Mouse (Mus musculus) MEL (cell line): ENCODE measurements around the gene Bmpr1b. TPM values are rescaled to one million over a fixed set of nuclear protein-coding genes. Genes with fewer than 3 reads are reported as not detected.

ENCODE experiments used
- DNase-seq: peaks from one replicate; pipeline ENCODE4 v3.0.0; 2011; ENCODE audit warnings: low read depth, low spot score
- H3K27ac ChIP-seq: 2 replicates; pipeline ENCODE4 v1.5.1; 2012; ENCODE audit warnings: low read depth, mild to moderate bottlenecking, control low read depth, low read length, moderate library complexity; ENCODE audit not compliant: control insufficient read depth
- H3K27me3 ChIP-seq, 2 experiments: fragments of 150-350 bp in 1 of 2; sonication (generic) in 1 of 2; 2 replicates each; pipeline ENCODE4 v1.6.1; 2012; ENCODE audit warnings: low read length in 2 of 2, mild to moderate bottlenecking in 2 of 2, improper control_type of control experiment in 1 of 2, moderate library complexity in 1 of 2; ENCODE audit not compliant: insufficient read depth in 2 of 2, control insufficient read depth in 1 of 2
- H3K36me3 ChIP-seq, 2 experiments: 2 replicates each; pipeline ENCODE4 v1.6.1; 2012 to 2014; ENCODE audit warnings: low read length in 2 of 2, improper control_type of control experiment in 1 of 2, inconsistent platforms in 1 of 2, mild to moderate bottlenecking in 1 of 2; ENCODE audit not compliant: insufficient read depth in 2 of 2, control insufficient read depth in 1 of 2
- H3K4me1 ChIP-seq, 2 experiments: fragments of 150-350 bp in 1 of 2; sonication (generic) in 1 of 2; 2 replicates each; pipeline ENCODE4 v1.6.1; 2012; ENCODE audit warnings: low read length in 2 of 2, improper control_type of control experiment in 1 of 2, mild to moderate bottlenecking in 1 of 2; ENCODE audit not compliant: insufficient read depth in 2 of 2, control insufficient read depth in 1 of 2
- H3K4me3 ChIP-seq, 2 experiments: fragments of 150-350 bp in 1 of 2; sonication (generic) in 1 of 2; 2 replicates each; pipeline ENCODE4 v1.5.1; 2012; ENCODE audit warnings: low read depth in 2 of 2, low read length in 2 of 2, mild to moderate bottlenecking in 2 of 2, moderate library complexity in 2 of 2, control low read depth in 1 of 2, improper control_type of control experiment in 1 of 2; ENCODE audit not compliant: control insufficient read depth in 1 of 2, insufficient read depth in 1 of 2
- H3K79me2 ChIP-seq: 2 replicates; pipeline ENCODE4 v1.6.1; 2012; ENCODE audit warnings: mild to moderate bottlenecking, low read length, moderate library complexity; ENCODE audit not compliant: control insufficient read depth, poor library complexity, insufficient read depth
- H3K9ac ChIP-seq: 2 replicates; pipeline ENCODE4 v1.6.1; 2012; ENCODE audit warnings: low read depth, mild to moderate bottlenecking, control low read depth, low read length, moderate library complexity; ENCODE audit not compliant: control insufficient read depth, poor library complexity, severe bottlenecking
- H3K9me3 ChIP-seq: fragments of 150-350 bp; sonication (generic); replicated peaks from 2 replicates; pipeline ENCODE4 v1.6.1; 2012; ENCODE audit warnings: mild to moderate bottlenecking, low read length, improper control_type of control experiment, moderate library complexity; ENCODE audit not compliant: insufficient read depth
- CHD1 ChIP-seq: IDR thresholded peaks from 2 replicates; pipeline ENCODE4 v1.6.1; 2012; ENCODE audit warnings: low read depth, mild to moderate bottlenecking, inconsistent platforms, low read length, improper control_type of control experiment
- CHD2 ChIP-seq: IDR thresholded peaks from 2 replicates; pipeline ENCODE4 v1.6.1; 2011; ENCODE audit warnings: low read length, improper control_type of control experiment
- CTCF ChIP-seq, 3 experiments: IDR thresholded peaks in 2 of 3; conservative IDR thresholded peaks in 1 of 3; 2 replicates each; pipeline ENCODE4 v1.5.1; 2011 to 2012; ENCODE audit warnings: low read length in 3 of 3, low read depth in 2 of 3, mild to moderate bottlenecking in 2 of 3, improper control_type of control experiment in 1 of 3, inconsistent platforms in 1 of 3, mixed read lengths in 1 of 3, moderate library complexity in 1 of 3; ENCODE audit not compliant: control insufficient read depth in 1 of 3, insufficient read depth in 1 of 3, poor library complexity in 1 of 3, severe bottlenecking in 1 of 3
- ELF1 ChIP-seq: IDR thresholded peaks from 2 replicates; pipeline ENCODE4 v1.6.1; 2014; ENCODE audit warnings: low read depth, mild to moderate bottlenecking, inconsistent platforms, low read length, improper control_type of control experiment, moderate library complexity
- ETS1 ChIP-seq: IDR thresholded peaks from 2 replicates; pipeline ENCODE4 v1.6.1; 2012; ENCODE audit warnings: low read depth, mild to moderate bottlenecking, inconsistent platforms, low read length, improper control_type of control experiment, moderate library complexity
- GABPA ChIP-seq: IDR thresholded peaks from 2 replicates; pipeline ENCODE4 v1.6.1; 2012; ENCODE audit warnings: low read depth, mild to moderate bottlenecking, inconsistent platforms, low read length, improper control_type of control experiment, moderate library complexity
- JUND ChIP-seq: IDR thresholded peaks from 2 replicates; pipeline ENCODE4 v1.6.1; 2011; ENCODE audit warnings: low read depth, mild to moderate bottlenecking, improper control_type of control experiment, low read length
- MAFK ChIP-seq: IDR thresholded peaks from 2 replicates; pipeline ENCODE4 v1.6.1; 2011; ENCODE audit warnings: low read depth, mild to moderate bottlenecking, low read length, improper control_type of control experiment, borderline replicate concordance
- MAX ChIP-seq: IDR thresholded peaks from 2 replicates; pipeline ENCODE4 v1.6.1; 2011; ENCODE audit warnings: low read length, improper control_type of control experiment
- MAZ ChIP-seq: IDR thresholded peaks from 2 replicates; pipeline ENCODE4 v1.6.1; 2012; ENCODE audit warnings: low read depth, mild to moderate bottlenecking, inconsistent platforms, low read length, improper control_type of control experiment
- MEF2A ChIP-seq: IDR thresholded peaks from 2 replicates; pipeline ENCODE4 v1.6.1; 2014; ENCODE audit warnings: low read depth, mild to moderate bottlenecking, inconsistent platforms, low read length, improper control_type of control experiment; ENCODE audit not compliant: poor library complexity, insufficient replicate concordance, severe bottlenecking; ENCODE audit errors: extremely low read depth
- MXI1 ChIP-seq: IDR thresholded peaks from 2 replicates; pipeline ENCODE4 v1.6.1; 2011; ENCODE audit warnings: mild to moderate bottlenecking, low read depth, low read length, improper control_type of control experiment
- NRF1 ChIP-seq: IDR thresholded peaks from 2 replicates; pipeline ENCODE4 v1.6.1; 2014; ENCODE audit warnings: low read depth, mild to moderate bottlenecking, inconsistent platforms, low read length, improper control_type of control experiment, moderate library complexity; ENCODE audit not compliant: poor library complexity, insufficient read depth, severe bottlenecking
- POLR2AphosphoS5 ChIP-seq: IDR thresholded peaks from 2 replicates; pipeline ENCODE4 v1.6.1; 2012; ENCODE audit warnings: low read depth, borderline replicate concordance, mild to moderate bottlenecking, inconsistent platforms, low read length, moderate library complexity, mixed read lengths
- SIN3A ChIP-seq: IDR thresholded peaks from 2 replicates; pipeline ENCODE4 v1.6.1; 2012; ENCODE audit warnings: low read length, improper control_type of control experiment, inconsistent platforms
- SMC3 ChIP-seq: IDR thresholded peaks from 2 replicates; pipeline ENCODE4 v1.6.1; 2011; ENCODE audit warnings: low read depth, low read length, improper control_type of control experiment
- TCF12 ChIP-seq: IDR thresholded peaks from 2 replicates; pipeline ENCODE4 v1.6.1; 2014; ENCODE audit warnings: low read depth, mild to moderate bottlenecking, inconsistent platforms, low read length, improper control_type of control experiment, moderate library complexity
- USF1 ChIP-seq: IDR thresholded peaks from 2 replicates; pipeline ENCODE4 v1.6.1; 2014; ENCODE audit warnings: low read depth, mild to moderate bottlenecking, inconsistent platforms, low read length, improper control_type of control experiment, moderate library complexity
- polyA plus RNA-seq, 2 experiments: library from polyadenylated mRNA; stranded (reverse) in 1 of 2; unstranded in 1 of 2; fragments of >175 nt in 1 of 2; fragments of >200 nt in 1 of 2; gene quantifications; 2 replicates each; pipeline versions ENCODE4 v1.2.1 to v1.2.4; 2012; ENCODE audit warnings: low replicate concordance in 2 of 2, low read depth in 1 of 2; ENCODE audit not compliant: insufficient read length in 2 of 2, insufficient read depth in 1 of 2, missing spikeins in 1 of 2
- total RNA-seq: library from RNA; depleted of rRNA; stranded (reverse); fragments of 300-350 nt; gene quantifications from 2 replicates; pipeline ENCODE4 v1.2.3, GENCODE M21; 2012

The Bmpr1b gene
- total and polyA plus RNA-seq, 3 experiments = not detected

GRCm38 (mm10) chr3:141793755-141794154 is 375.5 kb downstream of the Bmpr1b start:
- no peaks in the 10 kb centered on the region for H3K36me3 ChIP-seq
- DNase-seq = no peak
- H3K4me3 ChIP-seq = no peak overlapping the region
- TF ChIP-seq JUND = no peak
- TF ChIP-seq SMC3 = no peak
- TF ChIP-seq CHD1 = no peak
- no peak for TF ChIP-seq MAFK
- no peak for TF ChIP-seq GABPA
- no peak for TF ChIP-seq NRF1
- no peak for TF ChIP-seq MEF2A
- no peak for TF ChIP-seq MAZ
- TF ChIP-seq MAX = no peak
- no peak for TF ChIP-seq POLR2AphosphoS5
- no peak for TF ChIP-seq USF1
- TF ChIP-seq SIN3A = no peak
- no peak for TF ChIP-seq ELF1
- TF ChIP-seq ETS1 = no peak
- no peak overlapping the region for H3K9ac ChIP-seq
- no peaks in the 10 kb centered on the region for H3K9me3 ChIP-seq
- no peaks in the 10 kb centered on the region; a peak in 1 of 4 replicates for H3K27me3 ChIP-seq
- H3K27ac ChIP-seq = no peak overlapping the region
- no peaks in the 10 kb centered on the region for H3K79me2 ChIP-seq
- no peaks in the 10 kb centered on the region for H3K4me1 ChIP-seq

- TF ChIP-seq TCF12 = no peak
- no peak for TF ChIP-seq CTCF (IDR thresholded peaks at IDR 0.05 in 2 of 3, conservative IDR thresholded peaks at IDR 0.05 in 1 of 3; ENCODE audit: control insufficient read depth in 1 of 3, insufficient read depth in 1 of 3, low read depth in 2 of 3, low read length in 3 of 3, poor library complexity in 1 of 3, severe bottlenecking in 1 of 3)
- TF ChIP-seq CHD2 = no peak
- TF ChIP-seq MXI1 = no peak
- TF ChIP-seq SIN3A = no peak
- TF ChIP-seq, all 39 proteins: peak for 0
- Histone ChIP-seq H3K79me2 (no peaks in the 10 kb centered on the region), H3K36me3 (no peaks in the 10 kb centered on the region), H3K9ac (no peak overlapping the region), H3K27me3 (no peaks in the 10 kb centered on the region; a peak in 1 of 4 replicates), H3K27ac (no peak overlapping the region), H3K4me3 (no peak overlapping the region), H3K4me1 (no peaks in the 10 kb centered on the region), H3K9me3 (no peaks in the 10 kb centered on the region)
- DNase-seq = no peak
These were observed 377.1 kb downstream of the Bmpr1b start for GRCm38 (mm10) chr3:141792106-141792505.
